Mouse (Mus musculus): ENCODE results near the gene Lpar1.
A peak's percentile ranks its signal among the peaks of the same experiment; 100 is the strongest.
"Not testable (repeated sequence)": the region's sequence is repeated elsewhere in the genome, so short reads cannot be mapped to it uniquely, and the experiment has no call there.

Lpar1 gene

GRCm38 (mm10) chr4:58546441-58547272 is 7.0 kb downstream of the Lpar1 start:
- no peak for DNase-seq (ENCODE audit: low spot score in 2 of 2)

- peak in 1 of 2 experiments; percentile 32 for DNase-seq (ENCODE audit: low spot score in 2 of 2)
Observed at GRCm38 (mm10) chr4:58545888-58546432, 7.7 kb downstream of the Lpar1 start.

DNA sequence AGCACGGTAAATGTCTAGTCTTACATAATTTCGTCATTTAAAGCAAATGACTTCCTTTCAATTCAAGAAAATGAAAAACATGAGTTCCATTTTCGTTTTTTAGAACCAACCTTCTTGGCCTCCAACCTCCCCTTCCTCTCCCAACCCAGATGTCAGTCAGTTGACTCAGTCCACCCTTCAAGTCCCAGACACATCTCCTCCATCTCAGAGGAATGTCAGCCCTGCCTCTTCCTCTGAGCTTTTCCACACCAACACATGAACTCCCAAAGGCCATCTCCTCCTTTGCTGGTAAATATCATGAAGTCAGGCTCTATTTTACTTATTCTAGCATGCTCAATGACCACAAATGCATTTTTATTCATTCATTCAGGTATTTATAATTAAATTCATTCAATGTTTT is 10.5 kb downstream of the Lpar1 start:
- DNase-seq (ENCODE audit: low spot score in 2 of 2): no peak

DNA sequence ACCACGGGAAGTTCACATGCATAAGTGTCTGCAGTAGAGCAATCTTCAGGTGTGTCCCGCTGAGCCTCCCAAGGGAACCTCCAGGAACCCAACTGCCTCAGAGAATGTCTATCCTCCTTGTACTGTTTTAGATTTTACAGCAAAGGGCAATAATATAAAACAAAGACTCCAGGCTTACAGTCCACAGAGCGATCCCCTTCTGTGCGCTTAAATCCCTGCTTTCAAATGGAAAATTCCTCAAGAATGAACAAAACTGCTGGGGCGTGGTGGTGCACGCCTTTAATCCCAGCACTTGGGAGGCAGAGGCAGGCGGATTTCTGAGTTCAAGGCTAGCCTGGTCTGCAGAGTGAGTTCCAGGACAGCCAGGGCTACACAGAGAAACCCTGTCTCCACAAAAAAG is 11.0 kb downstream of the Lpar1 start:
- not testable (repeated sequence) for DNase-seq (ENCODE audit: low spot score in 2 of 2)

DNA sequence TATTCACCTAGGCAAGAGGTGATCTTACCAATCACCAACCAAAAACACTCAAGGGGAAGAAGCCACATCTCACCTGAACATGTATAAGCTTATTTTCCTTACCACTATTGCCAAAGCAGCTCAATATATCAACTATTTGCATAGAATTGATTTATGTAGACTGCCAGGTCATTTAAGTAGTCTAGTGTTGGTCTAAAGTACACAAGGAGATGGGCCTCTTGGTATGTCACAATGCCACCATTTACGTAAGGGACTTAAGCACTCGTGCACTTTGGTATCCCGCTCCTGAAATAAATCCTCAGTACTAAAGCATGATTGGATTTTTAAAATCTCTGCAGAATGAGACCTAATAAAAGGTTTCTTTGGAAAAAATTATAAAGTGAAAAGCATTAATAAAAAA is 12.9 kb downstream of the Lpar1 start:
- no peak for DNase-seq (ENCODE audit: low spot score in 2 of 2)

- DNase-seq (ENCODE audit: low spot score in 2 of 2): no peak
Observed at GRCm38 (mm10) chr4:58540385-58540784, 13.3 kb downstream of the Lpar1 start.

GRCm38 (mm10) chr4:58538696-58539095 is 15.0 kb downstream of the Lpar1 start:
- DNase-seq (ENCODE audit: low spot score in 2 of 2): peak in 1 of 2 experiments; percentile 28

- DNase-seq (ENCODE audit: low spot score in 2 of 2): no peak
Observed at GRCm38 (mm10) chr4:58535754-58536153, 17.9 kb downstream of the Lpar1 start.

DNA sequence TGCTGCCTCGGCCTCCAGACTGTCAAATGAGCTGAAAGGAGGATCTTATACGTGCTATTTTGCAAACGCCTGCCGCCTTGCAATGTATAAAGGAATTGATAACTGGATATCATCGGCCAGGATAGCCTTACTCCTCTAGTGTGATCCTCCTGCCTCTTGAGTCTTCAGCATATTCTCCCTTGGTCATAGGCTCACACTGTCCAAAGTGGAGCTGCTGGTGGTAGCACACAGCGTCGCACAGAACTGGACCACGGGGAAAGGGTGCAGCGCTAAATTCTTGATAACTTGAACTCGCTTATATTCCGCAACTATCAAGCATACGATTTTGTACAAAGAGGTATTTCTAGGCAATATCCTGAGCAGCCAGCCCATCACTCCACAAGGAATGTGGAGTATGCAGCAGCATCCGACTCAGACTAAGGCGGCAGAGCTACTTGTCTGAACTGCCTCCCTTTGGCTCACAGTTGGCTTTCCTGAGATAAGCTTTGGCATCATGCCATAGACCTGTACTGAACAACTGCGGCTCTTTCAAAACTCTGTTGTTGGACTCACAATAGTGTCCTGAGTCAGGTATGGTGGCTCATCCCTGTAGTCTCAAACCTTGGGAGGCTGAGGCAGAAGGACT is 18.9 kb downstream of the Lpar1 start:
- no peak for DNase-seq (ENCODE audit: low spot score in 2 of 2)

DNA sequence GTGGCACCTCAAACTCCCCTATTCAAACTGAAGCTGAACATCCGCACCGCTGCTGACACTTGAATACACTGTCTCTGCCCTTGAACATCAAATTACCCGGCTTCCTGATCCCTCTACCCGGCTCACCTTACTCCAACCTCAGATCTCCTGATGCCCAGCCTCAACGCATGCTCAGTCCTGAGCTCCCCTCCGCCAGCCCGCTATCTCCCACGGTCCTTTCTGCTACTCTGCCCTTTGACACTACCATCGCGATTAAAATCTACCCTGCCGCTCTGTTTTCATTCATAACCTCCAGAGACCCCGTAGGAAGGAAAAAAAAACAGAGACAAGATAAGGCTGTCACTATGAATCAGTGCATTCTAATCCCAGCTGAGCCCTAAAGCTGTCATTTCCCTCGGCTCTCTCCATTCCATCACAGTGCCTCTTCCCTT is 19.5 kb downstream of the Lpar1 start:
- DNase-seq (ENCODE audit: low spot score in 2 of 2): peak in 1 of 2 experiments; percentile 23

- peak in 1 of 2 experiments; percentile 13 for DNase-seq (ENCODE audit: low spot score in 2 of 2)
Observed at GRCm38 (mm10) chr4:58533519-58533918, 20.2 kb downstream of the Lpar1 start.

- DNase-seq (ENCODE audit: low spot score in 2 of 2): peak in 1 of 2 experiments; percentile 24
Observed at GRCm38 (mm10) chr4:58532326-58532725, 21.4 kb downstream of the Lpar1 start.

- no peak for DNase-seq (ENCODE audit: low spot score in 2 of 2)
Observed at GRCm38 (mm10) chr4:58530706-58531105, 23.0 kb downstream of the Lpar1 start.

DNA sequence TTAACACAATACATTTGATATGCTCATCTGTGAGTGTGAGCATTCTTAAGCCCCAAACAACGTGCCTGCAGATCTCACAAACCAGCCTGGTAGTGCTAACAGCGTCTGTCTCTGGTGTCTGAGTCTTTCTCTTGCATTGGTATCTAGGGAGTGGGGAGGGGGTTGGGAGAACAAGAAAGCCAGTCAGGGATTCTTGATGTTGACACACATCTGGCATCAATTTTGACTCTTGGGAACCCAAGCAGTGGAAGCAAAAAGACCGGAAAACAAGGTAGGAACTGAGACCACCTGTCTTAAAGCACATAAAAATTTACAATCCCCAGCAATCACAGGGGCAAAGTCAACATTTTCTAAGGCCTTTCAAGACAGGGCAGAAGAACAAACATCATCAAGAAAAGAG is 23.4 kb downstream of the Lpar1 start:
- DNase-seq (ENCODE audit: low spot score in 2 of 2): no peak

DNA sequence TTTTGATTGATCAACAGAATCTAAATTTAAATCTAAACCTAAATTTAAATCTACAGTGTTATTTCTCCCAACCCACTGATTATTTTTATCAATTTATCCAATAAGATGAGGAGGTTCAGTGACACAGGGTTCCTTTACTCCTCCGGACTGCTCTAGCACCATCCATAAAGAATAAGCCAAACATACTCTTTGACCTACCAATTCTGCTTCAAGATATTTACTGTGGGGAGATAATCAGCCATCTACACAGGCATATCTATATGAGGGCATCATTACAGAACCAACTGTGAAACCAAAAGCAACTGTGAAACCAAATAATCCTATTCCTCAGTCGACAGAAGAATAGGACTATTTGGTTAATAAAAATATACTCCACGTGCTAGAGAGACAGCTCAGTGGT is 25.8 kb downstream of the Lpar1 start:
- no peak for DNase-seq (ENCODE audit: low spot score in 2 of 2)

DNA sequence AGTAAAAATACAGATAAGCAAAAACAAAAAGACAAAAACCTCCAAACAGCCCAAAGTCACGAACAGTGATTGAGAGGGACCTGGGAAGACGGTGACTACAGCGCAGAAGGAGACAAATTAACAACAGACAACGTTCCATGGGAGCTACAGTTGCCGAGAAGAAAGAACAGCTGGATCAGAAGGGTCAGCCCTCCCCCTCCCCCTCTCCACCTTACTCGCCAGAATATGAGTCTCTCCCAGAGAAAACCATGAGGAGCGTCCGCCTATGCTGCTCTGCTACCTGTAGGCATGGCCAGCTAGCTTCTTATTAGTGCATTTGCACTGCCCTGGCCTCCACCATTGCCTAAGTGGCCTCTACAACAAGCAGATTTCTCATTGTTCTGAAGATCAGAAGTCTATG is 32.6 kb downstream of the Lpar1 start:
- DNase-seq (ENCODE audit: low spot score in 2 of 2): no peak

DNA sequence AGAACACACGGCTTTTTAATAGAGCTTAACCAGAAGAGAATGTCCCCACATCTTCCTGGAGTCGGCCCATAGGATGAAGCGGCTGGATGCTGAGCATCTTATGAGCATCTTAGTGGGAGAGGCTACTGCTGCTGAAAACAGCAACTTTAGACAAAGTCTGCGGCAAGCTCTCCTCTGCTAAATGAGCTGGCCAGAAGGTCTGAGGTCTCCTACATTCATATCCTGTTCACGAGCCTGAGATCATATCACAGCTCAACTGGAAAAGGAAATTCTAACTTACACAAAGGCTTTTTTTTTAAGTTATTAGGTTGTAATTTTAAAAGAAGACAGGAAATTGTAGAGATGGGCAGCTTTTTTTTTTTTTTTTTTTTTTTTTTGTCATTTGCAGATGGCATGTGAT is 33.2 kb downstream of the Lpar1 start:
- no peak for DNase-seq (ENCODE audit: low spot score in 2 of 2)

DNA sequence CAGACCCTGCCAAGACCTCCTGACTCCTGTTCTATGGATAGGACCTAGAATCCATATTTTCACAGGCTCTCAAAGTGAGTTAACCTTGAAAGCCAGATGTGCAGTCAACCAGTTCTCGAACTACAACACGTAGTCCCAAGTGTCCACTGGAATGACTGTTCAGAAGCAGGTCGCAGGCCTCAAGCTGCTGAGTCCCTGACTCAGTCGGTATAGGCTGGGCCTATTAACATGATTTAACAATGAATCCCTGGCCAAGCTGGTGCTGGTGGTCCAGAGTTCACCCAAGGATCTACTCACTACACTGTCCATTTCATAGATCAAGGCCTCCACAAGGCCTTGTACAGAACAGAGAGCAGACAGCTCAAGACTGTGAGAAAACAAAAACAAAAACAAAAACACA is 33.8 kb downstream of the Lpar1 start:
- no peak for DNase-seq (ENCODE audit: low spot score in 2 of 2)

- no peak for DNase-seq (ENCODE audit: low spot score in 2 of 2)
Observed at GRCm38 (mm10) chr4:58518215-58518988, 35.3 kb downstream of the Lpar1 start.

DNA sequence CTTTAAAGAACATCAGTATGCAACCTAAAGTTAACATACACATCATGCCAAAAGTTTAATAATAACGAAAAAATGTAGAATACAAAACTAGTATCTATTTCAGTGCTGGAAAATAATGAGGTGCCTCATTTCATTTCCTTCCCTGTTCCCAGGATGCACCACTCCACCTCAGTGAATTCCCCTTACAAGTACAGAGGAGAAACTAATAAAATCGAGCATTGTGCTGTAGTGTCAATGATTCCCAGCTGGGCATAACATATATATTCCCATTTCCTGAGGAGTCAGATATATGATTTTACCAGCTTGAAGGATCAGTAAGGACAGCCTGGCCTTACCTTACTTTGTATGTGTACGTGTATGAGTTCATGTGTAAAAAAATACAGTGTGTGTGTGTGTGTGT is 36.9 kb downstream of the Lpar1 start:
- no peak for DNase-seq (ENCODE audit: low spot score in 2 of 2)

DNA sequence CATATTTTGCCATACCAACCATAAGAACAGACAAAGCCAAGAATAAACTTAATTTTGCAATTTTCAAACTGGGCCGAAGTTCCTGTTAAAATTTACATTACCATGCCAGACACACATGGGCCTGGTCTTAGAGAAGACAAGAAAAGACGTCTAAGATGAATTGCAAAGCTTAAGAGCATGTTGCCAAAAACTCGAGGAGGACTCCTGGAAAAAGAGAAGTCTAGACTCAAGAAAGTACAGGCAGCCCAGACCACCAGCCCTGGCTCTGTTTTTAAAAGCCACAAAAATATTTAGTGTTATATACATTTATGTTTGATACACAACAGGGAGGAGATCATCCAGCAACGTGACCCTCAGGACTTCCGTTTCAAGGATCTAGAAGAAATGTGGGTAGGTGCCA is 37.5 kb downstream of the Lpar1 start:
- no peak for DNase-seq (ENCODE audit: low spot score in 2 of 2)

DNA sequence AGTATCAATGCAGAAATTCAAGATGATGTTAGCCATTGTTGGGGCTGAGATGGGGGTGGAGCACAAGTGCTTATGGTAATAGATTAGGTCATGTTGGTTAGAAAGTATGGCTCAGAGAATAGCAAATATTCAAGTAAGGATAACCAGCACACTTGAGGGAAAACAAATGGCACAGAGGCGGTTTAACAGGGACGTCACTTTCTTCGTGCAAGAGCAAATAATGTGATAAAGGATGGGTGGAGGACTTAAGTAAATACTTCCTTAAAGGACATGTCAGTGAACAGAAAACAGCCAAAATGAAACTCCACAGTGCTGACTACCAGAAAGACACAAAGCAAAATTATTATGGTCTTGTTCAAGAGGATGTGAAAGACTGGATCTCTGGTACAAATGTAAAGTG is 42.1 kb downstream of the Lpar1 start:
- no peak for DNase-seq (ENCODE audit: low spot score in 2 of 2)
